Mouse (Mus musculus) kidney, postnatal 0 days (tissue): Measurements from ENCODE around the gene Thada. TPM values are rescaled to one million over a fixed set of nuclear protein-coding genes. Genes with fewer than 3 reads are reported as not detected.

Source experiments
- ATAC-seq: fragments of 200-750 bp; cut with Nextera tagmentation; replicated peaks from 2 replicates; pipeline ENCODE4 v1.8.0; 2017; ENCODE audit warnings: low read depth, moderate number of reproducible peaks, moderate TSS enrichment, moderate library complexity; ENCODE audit not compliant: low FRiP score
- DNase-seq: peaks from one replicate; pipeline ENCODE4 v3.0.0-alpha.2; 2016; ENCODE audit warnings: low spot score
- H3K27ac ChIP-seq: fragments of 300-500 bp; sonication (generic); 2 replicates; pipeline ENCODE4 v1.5.1; 2014; ENCODE audit warnings: mild to moderate bottlenecking
- H3K27me3 ChIP-seq: fragments of 300-500 bp; sonication (generic); 2 replicates; pipeline ENCODE4 v1.6.1; 2014; ENCODE audit warnings: low read length, mixed read lengths; ENCODE audit not compliant: insufficient read depth
- H3K36me3 ChIP-seq: fragments of 300-500 bp; sonication (generic); 2 replicates; pipeline ENCODE4 v1.6.1; 2014; ENCODE audit warnings: low read length, mixed read lengths; ENCODE audit not compliant: insufficient read depth
- H3K4me1 ChIP-seq: fragments of 300-500 bp; sonication (generic); replicated peaks from 2 replicates; pipeline ENCODE4 v1.6.1; 2014; ENCODE audit warnings: antibody characterized with exemption, low read length, mixed read lengths; ENCODE audit not compliant: insufficient read depth
- H3K4me2 ChIP-seq: fragments of 300-500 bp; sonication (generic); 2 replicates; pipeline ENCODE4 v1.6.1; 2014; ENCODE audit warnings: mild to moderate bottlenecking, low read length, moderate library complexity, mixed read lengths
- H3K4me3 ChIP-seq: fragments of 300-500 bp; sonication (generic); replicated peaks from 2 replicates; pipeline ENCODE4 v1.5.1; 2014; ENCODE audit warnings: low read depth, low read length
- H3K9ac ChIP-seq: fragments of 300-500 bp; sonication (generic); 2 replicates; pipeline ENCODE4 v1.6.1; 2014; ENCODE audit warnings: low read depth, low read length
- H3K9me3 ChIP-seq: fragments of 300-500 bp; sonication (generic); replicated peaks from 2 replicates; pipeline ENCODE4 v1.6.1; 2016; ENCODE audit warnings: low read length, inconsistent platforms, mixed read lengths
- CTCF ChIP-seq: IDR thresholded peaks from 2 replicates; pipeline ENCODE4 v1.5.1; 2016; ENCODE audit warnings: antibody characterized with exemption, low read depth, mild to moderate bottlenecking, moderate library complexity
- WGBS: fragments of 180-500 bp; shearing (Covaris S2); extraction: QIAGEN DNeasy Blood & Tissue Kit; methylation state at CpG from one replicate; pipeline ENCODE4 v1.1.7; 2014; 5-methylcytosine and 5-hydroxymethylcytosine counted together
- polyA plus RNA-seq: library from polyadenylated mRNA; unstranded; fragments of >200 nt; fragmentation: Nextera tagmentation; extraction: Ambion mirVana; gene quantifications from 2 replicates; pipeline ENCODE4 v1.2.1, GENCODE M21; 2015

The Thada gene
- polyA plus RNA-seq, 1 experiment from 2014 or later = 3.4 TPM

GRCm38 (mm10) chr17:84203340-84203739 lies 262.7 kb downstream of the Thada start:
- H3K4me3 ChIP-seq = no peak overlapping the region
- H3K27ac ChIP-seq = peak overlapping the region; percentile 8; the same call in 1 of the 2 replicates
- no peak for TF ChIP-seq CTCF
- H3K27me3 ChIP-seq = no peaks in the 10 kb centered on the region
- no peak overlapping the region for H3K9ac ChIP-seq
- H3K4me2 ChIP-seq = no peak overlapping the region
- DNase-seq = no peak
- no peak for ATAC-seq
- H3K36me3 ChIP-seq = 0 out of 2 replicates have a peak, but pooled peaks cover 6% of the 10 kb centered on the region
- WGBS = 56% methylated on average over 7 of the region's 7 CpGs
- peaks cover 11% of the 10 kb centered on the region; the same call in 1 of the 2 replicates for H3K4me1 ChIP-seq
- no peaks in the 10 kb centered on the region for H3K9me3 ChIP-seq

DNA sequence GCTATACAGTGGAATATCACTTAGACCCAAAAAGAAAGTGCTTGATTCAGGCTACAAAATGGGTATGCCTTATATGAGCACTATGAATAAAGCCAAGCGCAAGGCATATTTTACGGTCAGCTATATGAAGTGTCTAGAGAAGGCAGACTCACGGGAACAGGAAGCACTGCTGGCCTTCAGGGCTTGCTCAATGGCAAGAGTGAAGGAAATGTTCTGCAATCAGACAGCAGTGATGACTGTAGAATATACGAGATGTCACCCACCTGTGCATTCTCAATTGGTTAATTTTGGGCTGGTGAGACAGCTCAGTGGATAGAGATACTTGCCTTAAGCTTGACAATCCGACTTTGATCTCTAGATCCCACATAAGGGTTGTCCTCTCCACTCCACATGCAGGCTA lies 264.8 kb downstream of the Thada start:
- ATAC-seq (no peak), DNase-seq (no peak)
- Histone ChIP-seq H3K27ac (no peak overlapping the region), H3K27me3 (no peaks in the 10 kb centered on the region), H3K4me3 (no peak overlapping the region), H3K9ac (no peak overlapping the region), H3K4me2 (no peak overlapping the region), H3K36me3 (0 out of 2 replicates have a peak, but pooled peaks cover 6% of the 10 kb centered on the region), H3K4me1 (peaks cover 17% of the 10 kb centered on the region; the same call in 1 of the 2 replicates), H3K9me3 (no peaks in the 10 kb centered on the region)
- no peak for TF ChIP-seq CTCF
- WGBS = 89% methylated on average over 5 of the region's 5 CpGs

DNA sequence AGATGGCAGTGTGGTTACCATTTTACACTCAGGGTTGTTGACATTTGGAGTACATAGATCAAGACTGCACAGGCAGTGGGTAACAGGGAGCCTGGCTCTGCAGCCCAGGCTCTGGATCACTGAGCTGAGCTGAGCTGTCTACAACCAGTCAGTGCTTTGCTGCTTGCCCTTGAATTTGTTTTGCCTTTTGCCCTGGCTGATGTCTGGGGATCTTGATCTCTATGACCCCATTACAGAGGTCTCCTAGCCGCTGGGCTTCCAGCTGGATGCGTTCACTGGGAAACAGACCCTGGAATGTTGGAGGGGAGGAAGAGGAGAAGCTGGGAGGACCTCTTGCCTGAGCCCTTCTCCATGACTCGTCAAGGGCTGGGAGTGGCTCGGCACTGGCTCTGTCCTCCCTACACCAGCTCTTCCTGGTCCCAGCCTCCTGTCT lies 268.1 kb downstream of the Thada start:
- Histone ChIP-seq H3K27ac (peak overlapping the region; percentile 47; the same call in 1 of the 2 replicates), H3K4me2 (no peak overlapping the region), H3K36me3 (0 out of 2 replicates have a peak, but pooled peaks cover 6% of the 10 kb centered on the region), H3K4me3 (no peak overlapping the region), H3K27me3 (no peaks in the 10 kb centered on the region), H3K9ac (no peak overlapping the region), H3K4me1 (peaks cover 9% of the 10 kb centered on the region; the same call in 1 of the 2 replicates), H3K9me3 (no peaks in the 10 kb centered on the region)
- ATAC-seq = peak; percentile 80
- 16% methylated on average over 4 of the region's 4 CpGs for WGBS
- peak; percentile 61 for DNase-seq
- peak; percentile 33; the same call in 1 of the 2 replicates for TF ChIP-seq CTCF

GRCm38 (mm10) chr17:84196329-84196728 lies 269.7 kb downstream of the Thada start:
- no peak overlapping the region for H3K4me3 ChIP-seq
- ATAC-seq (no peak), DNase-seq (no peak)
- no peaks in the 10 kb centered on the region for H3K27me3 ChIP-seq
- peaks cover 12% of the 10 kb centered on the region for H3K36me3 ChIP-seq
- H3K9me3 ChIP-seq = no peaks in the 10 kb centered on the region
- H3K27ac ChIP-seq = no peak overlapping the region
- peaks cover 8% of the 10 kb centered on the region; the same call in 1 of the 2 replicates for H3K4me1 ChIP-seq
- no peak overlapping the region for H3K9ac ChIP-seq
- no peak for TF ChIP-seq CTCF
- H3K4me2 ChIP-seq = no peak overlapping the region

DNA sequence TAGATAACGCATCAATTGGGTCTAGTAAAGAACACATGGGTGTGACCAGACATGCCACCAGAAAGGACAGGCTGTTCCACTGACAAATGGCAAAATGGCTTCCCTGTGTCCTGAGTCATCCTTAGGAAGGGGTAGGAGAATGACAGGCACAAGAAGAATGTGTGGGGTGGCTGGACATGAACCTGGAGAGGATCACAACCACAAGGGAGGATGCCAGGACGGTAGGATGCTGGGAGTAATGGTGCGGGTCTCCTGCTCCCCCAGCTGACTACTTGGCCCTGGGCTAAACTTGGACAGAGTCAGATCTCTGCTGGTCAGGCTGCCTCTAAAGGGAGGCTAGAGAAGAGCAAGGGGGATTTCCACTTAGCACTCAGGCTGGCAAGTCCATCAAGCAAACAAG lies 270.2 kb downstream of the Thada start:
- ATAC-seq = no peak
- Histone ChIP-seq H3K27ac (no peak overlapping the region), H3K9ac (no peak overlapping the region), H3K4me3 (no peak overlapping the region), H3K27me3 (no peaks in the 10 kb centered on the region), H3K4me2 (no peak overlapping the region), H3K4me1 (peaks cover 8% of the 10 kb centered on the region; the same call in 1 of the 2 replicates), H3K36me3 (peaks cover 8% of the 10 kb centered on the region), H3K9me3 (no peaks in the 10 kb centered on the region)
- TF ChIP-seq CTCF = no peak
- DNase-seq = no peak
- WGBS = 72% methylated on average over 3 of the region's 3 CpGs

GRCm38 (mm10) chr17:84195003-84195395 lies 271.0 kb downstream of the Thada start:
- H3K9me3 ChIP-seq = no peaks in the 10 kb centered on the region
- no peak overlapping the region for H3K27ac ChIP-seq
- H3K4me1 ChIP-seq = peaks cover 8% of the 10 kb centered on the region; the same call in 1 of the 2 replicates
- DNase-seq (no peak), ATAC-seq (no peak)
- 24% methylated on average over 4 of the region's 4 CpGs for WGBS
- H3K4me2 ChIP-seq = no peak overlapping the region
- peaks cover 6% of the 10 kb centered on the region for H3K36me3 ChIP-seq
- H3K27me3 ChIP-seq = no peaks in the 10 kb centered on the region
- no peak overlapping the region for H3K9ac ChIP-seq
- H3K4me3 ChIP-seq = no peak overlapping the region
- TF ChIP-seq CTCF = no peak
